Mouse (Mus musculus): ENCODE data around the gene Ift52. TPM values are rescaled to one million over a fixed set of nuclear protein-coding genes. Genes with fewer than 3 reads are reported as not detected.

Ift52 gene
- 32.7 and 37.9 TPM in 2 replicates for polyA plus RNA-seq (2015; fragmentation: Nextera tagmentation; extraction: Ambion mirVana)

DNA sequence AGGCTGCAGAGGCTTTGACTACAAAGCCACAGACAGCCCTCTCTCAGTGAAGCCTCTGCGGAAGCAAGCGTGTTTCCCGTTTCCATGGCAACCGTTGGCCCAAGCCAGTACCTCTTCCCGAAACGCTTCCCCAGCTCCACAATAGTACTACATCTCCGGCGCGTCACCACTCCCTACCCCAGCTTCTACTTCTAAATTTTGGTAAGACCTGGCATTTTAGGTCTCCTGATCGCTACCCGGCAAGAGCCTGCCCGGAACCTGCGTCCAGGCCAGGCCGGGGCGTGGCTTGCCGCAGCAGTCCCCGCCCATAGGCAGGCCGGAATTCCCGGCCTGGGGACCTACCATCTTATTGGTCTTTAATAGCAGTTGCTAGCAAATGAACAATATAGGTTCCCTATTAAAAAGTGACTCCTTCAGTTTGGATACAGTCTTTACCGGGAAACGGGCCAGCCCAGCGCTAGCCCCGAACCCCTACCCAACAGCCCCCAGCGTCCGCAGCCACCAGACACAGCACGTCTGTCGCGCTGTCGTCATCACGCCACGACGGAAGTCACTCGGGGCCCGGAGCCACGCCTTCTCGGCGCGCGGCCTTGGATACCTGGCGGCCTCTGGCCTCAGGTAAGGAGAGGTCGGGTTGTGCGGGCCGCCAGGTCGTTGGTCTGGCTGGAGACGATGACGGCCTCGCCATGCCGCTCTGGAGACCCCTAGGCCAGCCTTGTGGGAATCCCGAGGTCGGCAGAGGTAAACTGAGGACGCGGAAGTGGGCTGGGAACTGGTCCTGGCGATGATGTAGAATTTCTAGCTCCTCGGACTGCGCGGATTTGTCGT, at the start of gene Ift52:
TSS of gene Ift52 (plus strand) at position 439 of the 828 bp plus-strand sequence.
- Histone ChIP-seq H3K9me3 (replicated peaks) (no peaks in the 10 kb centered on the region), H3K36me3 (no peaks in the 10 kb centered on the region), H3K27ac (replicated peaks) (peak within 1 kb of the TSS; percentile 86), H3K4me1 (peaks cover 16% of the 10 kb centered on the region), H3K27me3 (replicated peaks) (peaks cover 4% of the 10 kb centered on the region; the same call in 1 of the 2 replicates), H3K4me2 (peak within 1 kb of the TSS; percentile 68), H3K9ac (replicated peaks) (peak within 1 kb of the TSS; percentile 85), H3K4me3 (replicated peaks) (peak within 1 kb of the TSS; percentile 97)
- WGBS = 1% methylated on average over 57 of the region's 57 CpGs
- ATAC-seq (ENCODE audit: low FRiP score) = peak; percentile 95

DNA sequence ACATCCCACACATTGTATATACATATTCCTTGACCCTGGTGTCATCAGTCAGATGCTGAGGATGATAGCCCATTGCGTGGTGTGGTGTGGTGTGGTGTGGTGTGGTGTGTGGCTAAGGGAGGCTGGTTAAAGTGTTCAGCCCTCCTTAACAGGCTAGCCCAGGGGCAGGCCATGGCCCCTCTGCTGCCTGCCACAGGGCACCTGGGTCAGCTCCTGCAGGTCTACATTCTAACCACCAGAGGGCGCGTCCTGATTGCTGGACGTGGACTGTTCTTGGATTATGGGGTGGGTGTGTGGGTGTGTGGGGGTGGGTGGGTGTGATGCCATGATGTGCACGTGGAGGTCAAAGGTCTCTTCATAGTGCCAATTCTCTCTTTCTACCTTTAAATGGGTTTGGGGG, 48.8 kb upstream of the Ift52 start:
- H3K4me3 ChIP-seq (replicated peaks) = no peak overlapping the region
- peaks cover under 1% of the 10 kb centered on the region; the same call in 1 of the 2 replicates for H3K4me1 ChIP-seq
- no peak overlapping the region for H3K9ac ChIP-seq (replicated peaks)
- no peak for ATAC-seq (ENCODE audit: low FRiP score)
- H3K4me2 ChIP-seq = no peak overlapping the region
- H3K9me3 ChIP-seq (replicated peaks) = no peaks in the 10 kb centered on the region
- 0 out of 2 replicates have a peak, but pooled peaks cover 3% of the 10 kb centered on the region for H3K27me3 ChIP-seq (replicated peaks)
- no peak overlapping the region for H3K27ac ChIP-seq (replicated peaks)
- no peaks in the 10 kb centered on the region for H3K36me3 ChIP-seq
- 6% methylated on average over 5 of the region's 5 CpGs for WGBS

DNA sequence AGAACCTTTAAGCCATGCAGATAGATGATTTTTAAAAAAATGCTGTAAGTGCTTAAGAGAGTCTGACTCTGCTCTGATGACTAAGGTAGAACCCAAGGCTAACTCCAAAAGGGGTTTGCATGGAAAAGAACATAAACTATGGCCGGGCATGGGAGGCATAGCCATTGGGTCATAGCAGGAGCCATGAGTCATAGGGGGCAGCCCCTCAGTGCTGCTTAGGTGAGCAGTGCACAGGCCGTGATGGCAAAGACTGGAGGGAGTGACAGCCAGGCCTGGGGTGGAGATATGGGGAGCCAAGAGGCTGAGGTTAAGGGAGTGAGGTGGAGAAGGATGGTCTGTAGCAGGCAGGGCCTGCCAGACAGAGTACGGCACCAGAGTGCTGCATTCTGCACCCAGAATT, 48.1 kb upstream of the Ift52 start:
- Histone ChIP-seq H3K9ac (replicated peaks) (no peak overlapping the region), H3K36me3 (no peaks in the 10 kb centered on the region), H3K4me1 (peaks cover 6% of the 10 kb centered on the region), H3K4me2 (no peak overlapping the region), H3K9me3 (replicated peaks) (no peaks in the 10 kb centered on the region), H3K27ac (replicated peaks) (no peak overlapping the region), H3K4me3 (replicated peaks) (no peak overlapping the region), H3K27me3 (replicated peaks) (0 out of 2 replicates have a peak, but pooled peaks cover 3% of the 10 kb centered on the region)
- ATAC-seq (ENCODE audit: low FRiP score) = no peak
- WGBS = 94% methylated on average over 3 of the region's 3 CpGs

DNA sequence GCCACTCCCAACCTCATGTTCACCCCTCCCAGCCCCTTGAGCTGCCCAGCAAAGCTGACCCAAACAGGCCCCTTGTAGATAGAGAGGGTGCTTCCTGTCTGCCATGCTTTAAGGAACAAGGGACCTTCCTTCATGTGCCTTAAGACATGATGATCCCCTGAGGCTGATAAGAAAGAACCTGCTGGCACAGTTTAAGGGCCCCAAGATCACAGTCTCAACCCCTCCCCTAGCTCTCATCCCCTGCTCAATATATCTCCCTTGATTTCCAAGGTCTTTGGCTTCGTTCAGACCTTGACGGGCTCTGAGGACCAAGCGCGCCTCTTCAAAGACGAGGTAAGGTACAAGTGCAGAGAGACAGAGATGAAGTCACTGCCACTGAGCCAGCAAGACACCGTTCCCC, 46.3 kb upstream of the Ift52 start:
- 87% methylated on average over 6 of the region's 6 CpGs for WGBS
- Histone ChIP-seq H3K27me3 (replicated peaks) (0 out of 2 replicates have a peak, but pooled peaks cover 3% of the 10 kb centered on the region), H3K9ac (replicated peaks) (no peak overlapping the region), H3K9me3 (replicated peaks) (no peaks in the 10 kb centered on the region), H3K4me3 (replicated peaks) (no peak overlapping the region), H3K4me1 (peaks cover 16% of the 10 kb centered on the region), H3K27ac (replicated peaks) (no peak overlapping the region), H3K36me3 (no peaks in the 10 kb centered on the region), H3K4me2 (no peak overlapping the region)
- ATAC-seq (ENCODE audit: low FRiP score) = no peak

DNA sequence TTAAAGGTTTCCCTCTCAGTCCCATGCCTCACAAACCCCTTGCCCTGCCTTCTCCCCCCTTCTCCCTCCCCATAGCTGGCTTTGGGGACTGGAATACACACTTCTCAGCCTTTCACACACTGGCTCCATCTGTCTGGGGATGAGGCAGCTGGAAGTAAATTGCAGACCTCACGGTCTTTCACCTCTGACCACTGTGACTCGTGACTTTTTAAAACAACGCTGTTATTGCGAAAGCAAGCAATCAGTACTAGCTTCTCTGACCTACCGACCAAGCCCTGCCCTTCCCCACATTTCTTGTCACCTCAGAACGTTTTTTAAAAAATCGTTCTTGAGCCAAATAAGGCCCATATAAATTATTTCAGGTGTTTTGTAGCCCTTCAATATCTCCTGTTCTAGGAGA, 44.4 kb upstream of the Ift52 start:
- H3K4me3 ChIP-seq (replicated peaks) = no peak overlapping the region
- WGBS = 55% methylated on average over 7 of the region's 7 CpGs
- H3K4me2 ChIP-seq = no peak overlapping the region
- no peak for ATAC-seq (ENCODE audit: low FRiP score)
- H3K9ac ChIP-seq (replicated peaks) = no peak overlapping the region
- 0 out of 2 replicates have a peak, but pooled peaks cover 3% of the 10 kb centered on the region for H3K27me3 ChIP-seq (replicated peaks)
- H3K9me3 ChIP-seq (replicated peaks) = no peaks in the 10 kb centered on the region
- H3K27ac ChIP-seq (replicated peaks) = no peak overlapping the region
- peaks cover 16% of the 10 kb centered on the region for H3K4me1 ChIP-seq
- no peaks in the 10 kb centered on the region for H3K36me3 ChIP-seq

DNA sequence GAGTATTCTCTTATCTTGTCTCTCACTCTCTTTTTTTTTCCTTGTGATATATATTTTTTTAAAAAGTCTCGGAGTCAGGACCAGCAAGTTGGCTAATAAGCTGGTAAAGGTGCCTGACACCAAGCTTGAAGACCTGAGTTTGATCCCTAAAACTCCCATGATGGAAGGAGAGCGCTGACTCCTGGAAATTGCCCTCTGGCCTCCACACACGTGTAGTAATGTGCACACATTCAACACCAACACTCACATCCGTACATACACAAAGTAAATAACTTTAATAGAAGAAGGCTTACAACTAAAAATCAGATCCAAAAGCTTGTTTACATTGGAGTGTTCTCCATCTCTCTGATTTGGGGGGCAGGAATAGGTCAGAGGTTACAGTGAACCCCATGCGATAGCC, 43.9 kb upstream of the Ift52 start:
- 72% methylated on average over 5 of the region's 5 CpGs for WGBS
- no peak for ATAC-seq (ENCODE audit: low FRiP score)
- Histone ChIP-seq H3K27ac (replicated peaks) (no peak overlapping the region), H3K9me3 (replicated peaks) (no peaks in the 10 kb centered on the region), H3K36me3 (no peaks in the 10 kb centered on the region), H3K9ac (replicated peaks) (no peak overlapping the region), H3K4me2 (no peak overlapping the region), H3K4me3 (replicated peaks) (no peak overlapping the region), H3K4me1 (peaks cover 16% of the 10 kb centered on the region), H3K27me3 (replicated peaks) (0 out of 2 replicates have a peak, but pooled peaks cover 3% of the 10 kb centered on the region)

DNA sequence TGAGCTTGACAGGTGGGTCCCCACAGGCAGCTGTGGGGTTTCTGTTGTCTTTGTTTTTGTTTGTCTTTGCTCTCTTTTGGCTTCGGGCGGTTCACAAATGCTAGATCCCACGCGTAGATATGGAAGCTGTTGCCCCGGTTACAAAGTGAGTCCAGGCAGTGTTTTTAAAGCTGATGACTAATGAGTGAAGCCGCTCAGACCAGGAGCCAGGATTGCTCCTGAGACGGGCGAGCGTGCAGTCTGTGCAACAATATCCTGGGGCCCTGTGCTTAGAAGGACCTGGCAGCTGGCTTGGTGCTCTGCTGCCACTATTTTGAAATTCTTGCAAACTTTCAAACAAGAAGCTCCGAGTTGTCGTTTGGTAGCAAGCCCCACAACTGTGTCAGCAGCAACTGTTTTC, 43.5 kb upstream of the Ift52 start:
- Histone ChIP-seq H3K4me3 (replicated peaks) (no peak overlapping the region), H3K4me2 (no peak overlapping the region), H3K9me3 (replicated peaks) (no peaks in the 10 kb centered on the region), H3K9ac (replicated peaks) (no peak overlapping the region), H3K36me3 (no peaks in the 10 kb centered on the region), H3K4me1 (peaks cover 16% of the 10 kb centered on the region), H3K27me3 (replicated peaks) (0 out of 2 replicates have a peak, but pooled peaks cover 3% of the 10 kb centered on the region), H3K27ac (replicated peaks) (no peak overlapping the region)
- no peak for ATAC-seq (ENCODE audit: low FRiP score)
- WGBS = 19% methylated on average over 11 of the region's 11 CpGs

DNA sequence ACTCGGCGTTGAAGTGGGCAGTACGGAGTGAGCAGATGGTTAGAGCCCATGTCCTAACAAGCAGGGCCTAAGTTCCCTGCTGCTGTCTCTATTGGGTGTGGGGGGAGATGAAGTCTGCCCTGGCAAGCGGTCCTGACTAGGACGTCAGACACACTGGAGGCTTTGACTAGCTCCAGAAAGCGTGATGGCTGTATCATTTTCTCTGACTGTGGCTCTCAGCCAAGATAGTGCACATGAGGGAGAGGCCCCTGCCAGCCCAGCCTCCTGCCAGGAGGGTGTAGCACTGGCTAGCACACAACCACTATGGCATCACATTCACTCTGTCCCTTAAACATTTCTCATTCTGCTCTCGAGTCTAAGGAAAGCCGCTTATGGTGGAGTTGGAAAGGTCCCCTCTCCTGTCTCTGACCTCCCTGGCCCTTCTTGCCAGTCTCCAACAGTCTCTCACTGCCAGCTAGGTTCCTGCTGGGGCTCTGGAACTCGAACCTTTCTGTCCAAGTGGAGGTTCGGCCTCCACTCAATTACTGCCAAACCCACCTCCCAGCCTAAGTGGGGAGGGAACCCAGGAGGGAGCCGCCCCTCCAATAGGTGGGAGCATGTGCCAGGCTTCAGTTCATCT, 41.9 kb upstream of the Ift52 start:
- Histone ChIP-seq H3K4me1 (peaks cover 16% of the 10 kb centered on the region), H3K4me2 (no peak overlapping the region), H3K4me3 (replicated peaks) (no peak overlapping the region), H3K27me3 (replicated peaks) (0 out of 2 replicates have a peak, but pooled peaks cover 3% of the 10 kb centered on the region), H3K27ac (replicated peaks) (no peak overlapping the region), H3K36me3 (no peaks in the 10 kb centered on the region), H3K9ac (replicated peaks) (no peak overlapping the region), H3K9me3 (replicated peaks) (no peaks in the 10 kb centered on the region)
- ATAC-seq (ENCODE audit: low FRiP score) = peak; percentile 45; the same call in 1 of the 2 replicates
- 75% methylated on average over 11 of the region's 11 CpGs for WGBS

DNA sequence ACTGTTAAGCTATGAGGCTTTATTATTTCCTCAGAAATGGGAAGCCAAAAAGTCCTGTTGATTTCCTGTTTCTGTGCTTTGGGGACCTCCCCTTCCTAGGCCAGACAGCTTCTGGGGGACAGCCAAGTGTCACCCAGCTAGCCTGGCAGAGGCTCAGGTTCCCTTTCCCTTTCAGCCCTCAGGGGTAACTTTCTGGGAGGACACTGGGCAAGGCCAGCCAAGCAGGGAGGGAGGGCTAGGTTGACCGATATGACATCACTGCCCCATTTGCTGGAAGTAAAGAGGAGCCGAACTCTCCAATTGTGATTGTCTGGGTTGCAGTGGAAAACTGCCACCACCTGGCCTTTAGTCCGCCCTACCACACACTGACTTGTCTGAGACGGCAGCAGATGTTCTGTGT, 41.2 kb upstream of the Ift52 start:
- no peak overlapping the region for H3K4me3 ChIP-seq (replicated peaks)
- no peaks in the 10 kb centered on the region for H3K9me3 ChIP-seq (replicated peaks)
- H3K4me2 ChIP-seq = no peak overlapping the region
- ATAC-seq (ENCODE audit: low FRiP score) = no peak
- H3K4me1 ChIP-seq = peaks cover 16% of the 10 kb centered on the region
- 58% methylated on average over 4 of the region's 4 CpGs for WGBS
- 0 out of 2 replicates have a peak, but pooled peaks cover under 1% of the 10 kb centered on the region for H3K27me3 ChIP-seq (replicated peaks)
- H3K36me3 ChIP-seq = no peaks in the 10 kb centered on the region
- no peak overlapping the region for H3K9ac ChIP-seq (replicated peaks)
- no peak overlapping the region for H3K27ac ChIP-seq (replicated peaks)

DNA sequence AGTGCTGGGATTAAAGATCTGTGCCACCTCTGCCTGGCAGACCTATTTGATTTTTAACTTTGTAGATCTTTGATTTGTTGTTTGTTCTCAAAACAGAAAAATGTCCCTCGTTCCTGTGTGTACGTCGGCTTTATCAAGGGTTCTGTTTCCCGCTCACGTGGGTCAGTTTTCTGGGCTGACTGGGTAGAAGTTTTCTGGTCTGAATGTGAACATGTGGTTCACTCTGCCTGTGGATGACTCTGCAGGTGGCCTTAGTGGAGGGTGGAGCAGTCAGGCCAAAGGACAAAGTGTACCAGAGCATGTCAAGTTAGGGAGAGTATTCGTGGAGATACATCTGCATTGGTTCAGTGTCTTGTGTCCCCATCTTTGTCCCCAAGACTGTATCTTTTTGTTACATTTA, 32.8 kb upstream of the Ift52 start:
- Histone ChIP-seq H3K36me3 (no peaks in the 10 kb centered on the region), H3K4me3 (replicated peaks) (no peak overlapping the region), H3K4me2 (no peak overlapping the region), H3K27ac (replicated peaks) (no peak overlapping the region), H3K9me3 (replicated peaks) (no peaks in the 10 kb centered on the region), H3K27me3 (replicated peaks) (peaks cover 4% of the 10 kb centered on the region; the same call in 1 of the 2 replicates), H3K9ac (replicated peaks) (no peak overlapping the region), H3K4me1 (no peaks in the 10 kb centered on the region)
- ATAC-seq (ENCODE audit: low FRiP score) = no peak
- 90% methylated on average over 6 of the region's 6 CpGs for WGBS

DNA sequence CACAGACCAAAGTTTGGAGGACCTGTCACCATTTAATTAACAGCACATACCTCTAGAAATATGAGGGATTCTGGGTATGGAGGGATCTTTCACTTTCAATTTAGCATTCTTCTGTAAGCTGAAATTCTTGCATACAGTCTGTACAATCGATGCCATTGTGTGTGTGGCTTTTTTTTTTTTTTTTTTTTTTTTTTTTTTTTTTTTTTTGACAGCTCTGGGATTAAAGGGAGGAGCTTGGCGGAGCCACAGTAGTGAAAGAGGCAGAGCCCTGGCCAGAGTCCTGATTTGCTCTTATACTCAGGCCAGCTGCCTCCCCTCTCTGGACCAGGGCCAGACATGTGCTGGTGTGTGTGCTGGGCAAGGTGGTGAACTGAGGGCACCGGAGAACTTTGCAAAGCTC, 31.2 kb upstream of the Ift52 start:
- H3K36me3 ChIP-seq = no peaks in the 10 kb centered on the region
- no peaks in the 10 kb centered on the region for H3K4me1 ChIP-seq
- no peak overlapping the region for H3K27ac ChIP-seq (replicated peaks)
- H3K4me3 ChIP-seq (replicated peaks) = no peak overlapping the region
- H3K4me2 ChIP-seq = no peak overlapping the region
- H3K9ac ChIP-seq (replicated peaks) = no peak overlapping the region
- no peaks in the 10 kb centered on the region for H3K9me3 ChIP-seq (replicated peaks)
- no peak for ATAC-seq (ENCODE audit: low FRiP score)
- WGBS = 51% methylated on average over 3 of the region's 3 CpGs
- peaks cover 4% of the 10 kb centered on the region for H3K27me3 ChIP-seq (replicated peaks)

DNA sequence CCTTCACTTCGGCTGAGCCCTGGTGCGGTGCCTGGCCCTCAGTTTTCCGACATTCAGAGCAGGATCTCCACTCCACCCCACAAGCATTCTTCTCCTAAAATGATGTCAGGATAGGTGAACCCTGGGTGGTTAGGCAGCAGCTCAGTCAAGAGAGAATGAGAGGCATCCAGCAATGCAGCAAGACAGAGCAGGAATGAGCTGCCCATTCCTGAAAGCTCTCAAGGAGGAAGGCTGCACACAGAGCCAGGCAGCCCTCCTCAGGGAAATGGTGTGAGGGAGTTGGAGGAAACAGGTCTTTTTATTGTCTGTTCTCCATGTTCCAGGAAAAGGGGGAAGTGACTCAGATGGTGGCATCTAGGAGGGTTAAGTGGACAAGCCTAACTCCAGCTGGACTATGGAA, 30.4 kb upstream of the Ift52 start:
- no peak for ATAC-seq (ENCODE audit: low FRiP score)
- H3K27ac ChIP-seq (replicated peaks) = no peak overlapping the region
- no peak overlapping the region for H3K9ac ChIP-seq (replicated peaks)
- H3K4me2 ChIP-seq = no peak overlapping the region
- H3K27me3 ChIP-seq (replicated peaks) = peaks cover 4% of the 10 kb centered on the region
- H3K4me1 ChIP-seq = no peaks in the 10 kb centered on the region
- H3K36me3 ChIP-seq = no peaks in the 10 kb centered on the region
- WGBS = 84% methylated on average over 3 of the region's 3 CpGs
- H3K9me3 ChIP-seq (replicated peaks) = no peaks in the 10 kb centered on the region
- H3K4me3 ChIP-seq (replicated peaks) = no peak overlapping the region

Measured in neural tube, embryonic 15.5 days (tissue).